Mouse (Mus musculus) liver, embryonic 14.5 days (tissue): Measurements from ENCODE around the gene Slfn14.

Experiments used
- CTCF ChIP-seq: IDR thresholded peaks from 2 replicates; pipeline ENCODE4 v1.5.1; 2016; ENCODE audit warnings: antibody characterized with exemption, low read depth, control low read depth
- EP300 ChIP-seq: IDR thresholded peaks from 2 replicates; pipeline ENCODE4 v1.6.1; 2016; ENCODE audit warnings: antibody characterized with exemption, low read depth

- no peak for TF ChIP-seq CTCF
- no peak for TF ChIP-seq EP300
Measured at GRCm38 (mm10) chr11:83294133-83294532, 7.6 kb upstream of the Slfn14 start.
